Mouse (Mus musculus) hindbrain, embryonic 15.5 days (tissue): ENCODE data around the gene Wnt11. TPM values are rescaled to one million over a fixed set of nuclear protein-coding genes. Genes with fewer than 3 reads are reported as not detected.

Experiments
- ATAC-seq: fragments of 200-750 bp; cut with Nextera tagmentation; 2 replicates; pipeline ENCODE4 v1.8.0; 2017; ENCODE audit warnings: low read depth, moderate number of reproducible peaks, moderate TSS enrichment; ENCODE audit not compliant: low FRiP score
- H3K27ac ChIP-seq: fragments of 300-500 bp; sonication (generic); replicated peaks from 2 replicates; pipeline ENCODE4 v1.5.1; 2015; ENCODE audit warnings: mild to moderate bottlenecking, inconsistent platforms
- H3K27me3 ChIP-seq: fragments of 300-500 bp; sonication (generic); 2 replicates; pipeline ENCODE4 v1.6.1; 2015; ENCODE audit warnings: control low read depth, inconsistent platforms
- H3K36me3 ChIP-seq: fragments of 300-500 bp; sonication (generic); 2 replicates; pipeline ENCODE4 v1.6.1; 2015; ENCODE audit warnings: control low read depth, inconsistent platforms
- H3K4me1 ChIP-seq: fragments of 300-500 bp; sonication (generic); replicated peaks from 2 replicates; pipeline ENCODE4 v1.6.1; 2015; ENCODE audit warnings: control low read depth, inconsistent platforms
- H3K4me2 ChIP-seq: fragments of 300-500 bp; sonication (generic); 2 replicates; pipeline ENCODE4 v1.6.1; 2015; ENCODE audit warnings: moderate library complexity, mild to moderate bottlenecking, inconsistent platforms
- H3K4me3 ChIP-seq: fragments of 300-500 bp; sonication (generic); 2 replicates; pipeline ENCODE4 v1.5.1; 2015; ENCODE audit warnings: mild to moderate bottlenecking, inconsistent platforms
- H3K9ac ChIP-seq: fragments of 300-500 bp; sonication (generic); 2 replicates; pipeline ENCODE4 v1.6.1; 2015; ENCODE audit warnings: inconsistent platforms
- H3K9me3 ChIP-seq: fragments of 300-500 bp; sonication (generic); 2 replicates; pipeline ENCODE4 v1.6.1; 2016; ENCODE audit warnings: control low read depth, inconsistent platforms
- WGBS: fragments of 180-500 bp; shearing (Covaris S2); methylation state at CpG from one replicate; pipeline ENCODE4 v1.1.7; 2015; 5-methylcytosine and 5-hydroxymethylcytosine counted together
- polyA plus RNA-seq: library from polyadenylated mRNA; unstranded; fragments of >200 nt; fragmentation: Nextera tagmentation; extraction: Ambion mirVana; gene quantifications from 2 replicates; pipeline ENCODE4 v1.2.1, GENCODE M21; 2015

Wnt11 gene
- polyA plus RNA-seq, 1 experiment from 2014 or later, result 1.2 TPM

GRCm38 (mm10) chr7:98852950-98853650 lies 18.2 kb downstream of the Wnt11 start:
- H3K4me1 ChIP-seq, result peaks cover 8% of the 10 kb centered on the region
- no peak overlapping the region for H3K4me2 ChIP-seq
- no peaks in the 10 kb centered on the region for H3K9me3 ChIP-seq
- H3K27ac ChIP-seq, result no peak overlapping the region
- no peak overlapping the region for H3K4me3 ChIP-seq
- ATAC-seq, result no peak
- 83% methylated on average over 18 of the region's 18 CpGs for WGBS
- H3K27me3 ChIP-seq, result no peaks in the 10 kb centered on the region
- no peaks in the 10 kb centered on the region for H3K36me3 ChIP-seq
- H3K9ac ChIP-seq, result no peak overlapping the region

- Histone ChIP-seq H3K27me3 (no peaks in the 10 kb centered on the region), H3K27ac (no peak overlapping the region), H3K4me1 (peaks cover 8% of the 10 kb centered on the region), H3K4me3 (no peak overlapping the region), H3K36me3 (no peaks in the 10 kb centered on the region), H3K9me3 (no peaks in the 10 kb centered on the region), H3K4me2 (no peak overlapping the region), H3K9ac (no peak overlapping the region)
- 90% methylated on average over 6 of the region's 6 CpGs for WGBS
- ATAC-seq, result no peak
These were observed 18.9 kb downstream of the Wnt11 start for GRCm38 (mm10) chr7:98853806-98854205.

GRCm38 (mm10) chr7:98855388-98855787 lies 20.5 kb downstream of the Wnt11 start:
- Histone ChIP-seq H3K9me3 (no peaks in the 10 kb centered on the region), H3K27ac (no peak overlapping the region), H3K36me3 (no peaks in the 10 kb centered on the region), H3K4me2 (no peak overlapping the region), H3K4me1 (peaks cover 8% of the 10 kb centered on the region), H3K9ac (no peak overlapping the region), H3K27me3 (no peaks in the 10 kb centered on the region), H3K4me3 (no peak overlapping the region)
- ATAC-seq, result no peak
- WGBS, result 71% methylated on average over 2 of the region's 2 CpGs

GRCm38 (mm10) chr7:98856128-98856527 lies 21.2 kb downstream of the Wnt11 start:
- no peak overlapping the region for H3K27ac ChIP-seq
- no peaks in the 10 kb centered on the region for H3K36me3 ChIP-seq
- no peaks in the 10 kb centered on the region for H3K9me3 ChIP-seq
- no peak overlapping the region for H3K9ac ChIP-seq
- H3K4me1 ChIP-seq, result peaks cover 8% of the 10 kb centered on the region
- no peak for ATAC-seq
- H3K27me3 ChIP-seq, result no peaks in the 10 kb centered on the region
- H3K4me2 ChIP-seq, result no peak overlapping the region
- 11% methylated on average over 3 of the region's 3 CpGs for WGBS
- H3K4me3 ChIP-seq, result no peak overlapping the region

GRCm38 (mm10) chr7:98857094-98857493 lies 22.2 kb downstream of the Wnt11 start:
- Histone ChIP-seq H3K4me2 (no peak overlapping the region), H3K9ac (no peak overlapping the region), H3K9me3 (no peaks in the 10 kb centered on the region), H3K36me3 (no peaks in the 10 kb centered on the region), H3K4me1 (0 out of 2 replicates have a peak, but pooled peaks cover 3% of the 10 kb centered on the region), H3K27me3 (no peaks in the 10 kb centered on the region), H3K27ac (no peak overlapping the region), H3K4me3 (no peak overlapping the region)
- WGBS, result 86% methylated on average over 3 of the region's 3 CpGs
- no peak for ATAC-seq

GRCm38 (mm10) chr7:98861002-98861401 lies 26.1 kb downstream of the Wnt11 start:
- Histone ChIP-seq H3K27me3 (no peaks in the 10 kb centered on the region), H3K27ac (no peak overlapping the region), H3K36me3 (no peaks in the 10 kb centered on the region), H3K4me3 (no peak overlapping the region), H3K4me2 (no peak overlapping the region), H3K4me1 (0 out of 2 replicates have a peak, but pooled peaks cover 3% of the 10 kb centered on the region), H3K9me3 (no peaks in the 10 kb centered on the region), H3K9ac (no peak overlapping the region)
- WGBS, result 31% methylated on average over 2 of the region's 2 CpGs
- no peak for ATAC-seq

- no peaks in the 10 kb centered on the region for H3K27me3 ChIP-seq
- H3K4me1 ChIP-seq, result peaks cover 15% of the 10 kb centered on the region
- H3K4me2 ChIP-seq, result no peak overlapping the region
- no peaks in the 10 kb centered on the region for H3K36me3 ChIP-seq
- WGBS, result 76% methylated on average over 5 of the region's 5 CpGs
- H3K9me3 ChIP-seq, result no peaks in the 10 kb centered on the region
- H3K27ac ChIP-seq, result no peak overlapping the region
- H3K4me3 ChIP-seq, result no peak overlapping the region
- H3K9ac ChIP-seq, result no peak overlapping the region
- ATAC-seq, result no peak
These were observed 28.1 kb downstream of the Wnt11 start for GRCm38 (mm10) chr7:98862994-98863393.

- H3K9me3 ChIP-seq, result no peaks in the 10 kb centered on the region
- H3K27me3 ChIP-seq, result no peaks in the 10 kb centered on the region
- no peaks in the 10 kb centered on the region for H3K36me3 ChIP-seq
- no peak overlapping the region for H3K9ac ChIP-seq
- no peak overlapping the region for H3K4me3 ChIP-seq
- peaks cover 15% of the 10 kb centered on the region for H3K4me1 ChIP-seq
- H3K27ac ChIP-seq, result no peak overlapping the region
- ATAC-seq, result no peak
- no peak overlapping the region for H3K4me2 ChIP-seq
- WGBS, result 47% methylated on average over 9 of the region's 9 CpGs
These were observed 29.2 kb downstream of the Wnt11 start for GRCm38 (mm10) chr7:98863969-98864718.

- Histone ChIP-seq H3K9ac (no peak overlapping the region), H3K4me1 (peaks cover 18% of the 10 kb centered on the region), H3K9me3 (no peaks in the 10 kb centered on the region), H3K4me2 (no peak overlapping the region), H3K27me3 (no peaks in the 10 kb centered on the region), H3K36me3 (no peaks in the 10 kb centered on the region), H3K4me3 (no peak overlapping the region), H3K27ac (no peak overlapping the region)
- no peak for ATAC-seq
- 35% methylated on average over 12 of the region's 12 CpGs for WGBS
These were observed 32.3 kb downstream of the Wnt11 start for GRCm38 (mm10) chr7:98867053-98867793.

GRCm38 (mm10) chr7:98867794-98868150 lies 32.9 kb downstream of the Wnt11 start:
- no peak overlapping the region for H3K4me2 ChIP-seq
- no peak overlapping the region for H3K27ac ChIP-seq
- 97% methylated on average over 2 of the region's 2 CpGs for WGBS

GRCm38 (mm10) chr7:98869070-98869469 lies 34.2 kb downstream of the Wnt11 start:
- Histone ChIP-seq H3K4me3 (no peak overlapping the region), H3K27me3 (0 out of 2 replicates have a peak, but pooled peaks cover 2% of the 10 kb centered on the region), H3K4me1 (peaks cover 18% of the 10 kb centered on the region), H3K36me3 (no peaks in the 10 kb centered on the region), H3K9me3 (no peaks in the 10 kb centered on the region), H3K4me2 (no peak overlapping the region), H3K9ac (no peak overlapping the region), H3K27ac (no peak overlapping the region)
- 67% methylated on average over 3 of the region's 3 CpGs for WGBS
- no peak for ATAC-seq

More at GRCm38 (mm10) chr7:98867794-98868150, 32.9 kb downstream of the Wnt11 start:
- Histone ChIP-seq H3K9me3 (no peaks in the 10 kb centered on the region), H3K4me1 (peaks cover 18% of the 10 kb centered on the region), H3K4me3 (no peak overlapping the region), H3K27me3 (0 out of 2 replicates have a peak, but pooled peaks cover 2% of the 10 kb centered on the region), H3K36me3 (no peaks in the 10 kb centered on the region), H3K9ac (no peak overlapping the region)
- ATAC-seq, result no peak

- Histone ChIP-seq H3K9me3 (no peaks in the 10 kb centered on the region), H3K27ac (no peak overlapping the region), H3K4me2 (no peak overlapping the region), H3K36me3 (no peaks in the 10 kb centered on the region), H3K27me3 (0 out of 2 replicates have a peak, but pooled peaks cover 2% of the 10 kb centered on the region), H3K4me1 (peaks cover 24% of the 10 kb centered on the region), H3K4me3 (no peak overlapping the region), H3K9ac (no peak overlapping the region)
- no peak for ATAC-seq
- 21% methylated on average over 12 of the region's 12 CpGs for WGBS
These were observed 35.9 kb downstream of the Wnt11 start for GRCm38 (mm10) chr7:98870791-98871190.
